Mouse (Mus musculus) small intestine, adult 2 months (tissue): ENCODE measurements around the gene Tuba1b. TPM values are rescaled to one million over a fixed set of nuclear protein-coding genes. Genes with fewer than 3 reads are reported as not detected.
"Not testable (repeated sequence)": the region's sequence is repeated elsewhere in the genome, so short reads cannot be mapped to it uniquely, and the experiment has no call there.

ENCODE experiments used
- H3K27ac ChIP-seq: fragments of 200-500 bp; 2 replicates; pipeline ENCODE4 v1.5.1; 2012; ENCODE audit warnings: low read depth, low read length, control low read depth, inconsistent platforms; ENCODE audit not compliant: insufficient read depth
- H3K27me3 ChIP-seq: fragments of 200-500 bp; 2 replicates; pipeline ENCODE4 v1.6.1; 2012; ENCODE audit warnings: mild to moderate bottlenecking, moderate library complexity, low read length, inconsistent platforms; ENCODE audit not compliant: control insufficient read depth, insufficient read depth
- H3K36me3 ChIP-seq: fragments of 200-500 bp; 2 replicates; pipeline ENCODE4 v1.6.1; 2012; ENCODE audit warnings: mild to moderate bottlenecking, low read length, control low read depth, inconsistent platforms; ENCODE audit not compliant: control insufficient read depth, insufficient read depth
- H3K4me1 ChIP-seq: fragments of 200-500 bp; 2 replicates; pipeline ENCODE4 v1.6.1; 2012; ENCODE audit warnings: low read length, inconsistent platforms, mixed read lengths; ENCODE audit not compliant: control insufficient read depth, insufficient read depth, insufficient read length
- H3K4me3 ChIP-seq: fragments of 200-500 bp; 2 replicates; pipeline ENCODE4 v1.5.1; 2012; ENCODE audit warnings: low read depth, mild to moderate bottlenecking, control low read depth, inconsistent platforms, low read length, moderate library complexity
- CTCF ChIP-seq: fragments of 200-500 bp; IDR thresholded peaks from 2 replicates; pipeline ENCODE4 v1.5.1; 2012; ENCODE audit warnings: low read depth, mild to moderate bottlenecking, control low read depth, inconsistent platforms, low read length, moderate library complexity, mixed read lengths; ENCODE audit not compliant: insufficient replicate concordance, insufficient read length; ENCODE audit errors: extremely low read depth
- POLR2A ChIP-seq: fragments of 200-500 bp; IDR thresholded peaks from 2 replicates; pipeline ENCODE4 v1.6.1; 2012; ENCODE audit warnings: low read depth, mild to moderate bottlenecking, control low read depth, inconsistent platforms, low read length, moderate library complexity
- WGBS: fragments of 180-500 bp; shearing (Covaris S2); methylation state at CpG from one replicate; pipeline ENCODE4 v1.1.7; 2018; 5-methylcytosine and 5-hydroxymethylcytosine counted together
- polyA plus RNA-seq: library from polyadenylated mRNA; depleted of rRNA; stranded (reverse); fragments of >200 nt; gene quantifications from 2 replicates; pipeline ENCODE4 v1.2.3, GENCODE M21; 2012

Tuba1b gene
- polyA plus RNA-seq, 1 experiment, result 523 TPM

DNA sequence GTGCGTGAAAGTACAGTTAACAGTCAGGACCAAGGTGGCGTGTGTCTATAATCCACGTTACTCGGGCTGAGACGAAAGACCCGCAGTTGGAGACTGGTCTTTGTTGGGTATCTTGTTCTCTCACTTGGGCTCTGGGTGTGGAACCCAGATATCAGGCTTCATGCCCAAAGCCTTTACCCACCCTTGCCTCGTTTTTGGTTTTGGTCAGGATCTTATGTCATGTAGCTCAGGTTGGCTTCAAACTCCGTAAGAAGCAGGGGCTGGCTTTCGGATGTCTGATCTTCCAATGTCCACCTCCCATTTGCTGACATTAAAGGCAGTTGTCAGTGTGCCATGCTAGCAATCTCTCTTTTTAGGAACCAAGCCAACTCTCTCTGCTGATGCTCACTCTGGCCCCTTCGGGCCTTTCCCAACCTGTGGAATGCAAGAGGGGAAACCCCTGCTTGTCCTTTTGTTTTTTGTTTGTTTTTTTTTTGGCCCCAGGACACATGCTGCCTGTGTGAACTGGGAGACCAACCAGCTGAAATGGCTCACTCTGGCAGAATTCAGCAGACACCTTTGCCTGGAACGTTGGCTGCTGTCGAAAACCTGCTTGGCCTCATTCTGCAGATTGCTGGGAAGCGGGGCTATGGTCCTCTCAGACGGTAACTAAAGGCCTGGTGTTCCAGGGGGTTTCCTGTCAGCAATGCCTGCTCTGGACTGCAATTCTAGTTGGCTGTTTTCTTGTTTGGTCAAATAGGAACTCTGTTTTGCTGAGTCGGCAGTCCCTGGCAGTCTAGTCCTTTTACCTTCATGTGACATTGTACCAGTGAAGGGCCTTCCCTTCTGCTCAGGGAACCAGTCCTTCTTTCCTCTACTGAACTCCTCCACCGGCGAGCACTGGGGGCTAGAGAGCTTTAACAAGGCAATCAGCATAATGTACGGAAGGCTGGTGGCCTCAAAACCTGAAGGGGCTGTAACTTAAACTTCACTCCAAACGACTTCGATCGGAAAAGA lies 42.7 kb upstream of the Tuba1b start:
- Histone ChIP-seq H3K27ac (no peak overlapping the region), H3K4me3 (no peak overlapping the region), H3K4me1 (no peaks in the 10 kb centered on the region), H3K27me3 (no peaks in the 10 kb centered on the region; the same call in 1 of the 2 replicates), H3K36me3 (no peaks in the 10 kb centered on the region)
- WGBS, result 83% methylated on average over 21 of the region's 21 CpGs
- TF ChIP-seq CTCF (no peak), POLR2A (no peak)

DNA sequence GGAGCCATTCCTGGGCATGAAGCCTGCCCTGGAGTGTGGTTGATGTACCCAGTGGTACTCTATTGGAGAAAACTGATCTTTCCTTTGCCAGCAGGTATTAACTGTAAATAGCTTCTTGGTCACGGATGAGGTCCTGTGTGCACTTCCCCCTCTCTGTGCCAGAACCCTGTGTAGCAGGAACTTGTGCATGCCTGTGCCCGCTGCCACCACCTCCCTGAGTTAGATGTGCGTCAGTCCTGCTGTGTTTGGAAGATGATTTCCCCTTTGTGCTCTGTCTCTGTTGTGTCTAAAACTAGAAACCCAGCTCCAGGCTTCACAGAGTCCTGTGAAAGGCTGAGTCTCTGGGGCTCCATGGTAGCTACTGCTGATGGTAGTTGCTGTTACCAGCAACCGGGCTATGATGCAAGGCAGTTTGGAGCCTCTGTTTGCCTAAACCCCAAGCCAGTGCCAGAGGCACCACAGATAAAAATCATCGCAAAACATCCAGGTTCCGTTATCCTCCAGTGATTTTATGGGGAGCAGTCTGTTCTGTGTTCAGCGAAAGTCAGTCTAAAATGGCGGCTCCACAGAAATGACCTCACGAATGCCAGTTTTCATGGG lies 38.8 kb upstream of the Tuba1b start:
- Histone ChIP-seq H3K27me3 (no peaks in the 10 kb centered on the region; the same call in 1 of the 2 replicates), H3K4me1 (no peaks in the 10 kb centered on the region), H3K27ac (no peak overlapping the region), H3K36me3 (no peaks in the 10 kb centered on the region), H3K4me3 (no peak overlapping the region)
- WGBS, result 85% methylated on average over 9 of the region's 9 CpGs
- no peak for TF ChIP-seq POLR2A

DNA sequence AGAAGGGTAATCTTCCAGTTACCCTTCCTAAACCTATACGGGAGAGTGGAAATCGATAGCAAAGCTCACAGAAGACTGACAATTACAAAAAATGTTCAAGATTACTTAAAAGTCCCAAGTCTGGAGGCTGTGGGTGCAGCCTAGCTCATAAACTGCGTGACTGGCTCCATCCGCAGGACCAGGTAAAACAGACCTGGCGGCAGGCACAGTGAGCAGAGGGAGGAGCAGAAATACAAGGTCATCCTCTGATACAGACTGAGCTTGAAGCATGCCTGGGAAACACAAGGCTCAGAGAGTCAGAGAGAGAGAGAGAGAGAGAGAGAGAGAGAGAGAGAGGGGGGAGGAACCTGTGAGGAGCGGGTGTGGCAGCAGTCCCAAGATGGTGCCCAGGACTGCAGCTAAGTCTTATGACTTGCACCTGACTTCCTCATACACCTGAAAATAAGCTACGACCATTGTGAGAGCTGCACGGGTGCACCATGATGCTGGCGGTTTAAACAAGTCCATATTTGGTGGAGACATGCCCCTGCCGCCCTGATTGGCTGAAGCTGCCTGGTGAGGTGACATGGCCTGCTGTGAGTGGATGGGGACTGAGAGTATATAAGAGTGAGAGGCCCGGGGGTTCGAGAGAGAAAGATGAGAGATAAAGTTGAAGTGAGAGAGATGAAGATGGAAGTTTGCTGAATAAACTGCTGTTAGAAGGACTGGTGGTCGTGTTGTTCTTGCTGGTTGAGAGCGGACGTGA lies 37.4 kb upstream of the Tuba1b start:
- 52% methylated on average over 15 of the region's 15 CpGs for WGBS
- H3K27ac ChIP-seq, result not testable (repeated sequence)

DNA sequence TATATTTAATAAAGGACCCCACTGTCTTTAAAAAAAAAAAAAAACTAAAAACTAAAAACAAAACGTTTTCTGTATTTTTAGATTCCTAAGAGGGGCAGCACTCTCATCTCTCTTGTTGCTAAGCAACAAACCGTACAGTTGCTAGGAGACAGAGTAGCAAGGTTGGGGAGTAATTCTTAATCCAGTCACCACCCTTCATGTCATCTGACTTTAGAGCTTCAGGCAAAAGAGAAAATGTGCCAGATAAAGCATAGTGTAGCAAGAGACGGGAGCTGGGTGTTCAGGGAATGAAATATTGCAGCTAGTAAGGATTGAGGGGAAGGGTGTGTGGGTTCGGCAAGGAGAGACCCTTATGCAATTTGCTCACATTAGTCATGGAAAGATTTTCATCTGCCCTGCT lies 36.7 kb upstream of the Tuba1b start:
- H3K36me3 ChIP-seq, result no peaks in the 10 kb centered on the region
- WGBS, result 40% methylated on average over 4 of the region's 4 CpGs
- no peak overlapping the region for H3K27ac ChIP-seq
- H3K4me1 ChIP-seq, result no peaks in the 10 kb centered on the region
- TF ChIP-seq CTCF, result no peak
- TF ChIP-seq POLR2A, result no peak
- no peak overlapping the region for H3K4me3 ChIP-seq
- no peaks in the 10 kb centered on the region for H3K27me3 ChIP-seq

More for the DNA sequence above, 37.4 kb upstream of the Tuba1b start:
- not testable (repeated sequence) for H3K4me1 ChIP-seq, H3K27me3 ChIP-seq, H3K4me3 ChIP-seq, H3K36me3 ChIP-seq

DNA sequence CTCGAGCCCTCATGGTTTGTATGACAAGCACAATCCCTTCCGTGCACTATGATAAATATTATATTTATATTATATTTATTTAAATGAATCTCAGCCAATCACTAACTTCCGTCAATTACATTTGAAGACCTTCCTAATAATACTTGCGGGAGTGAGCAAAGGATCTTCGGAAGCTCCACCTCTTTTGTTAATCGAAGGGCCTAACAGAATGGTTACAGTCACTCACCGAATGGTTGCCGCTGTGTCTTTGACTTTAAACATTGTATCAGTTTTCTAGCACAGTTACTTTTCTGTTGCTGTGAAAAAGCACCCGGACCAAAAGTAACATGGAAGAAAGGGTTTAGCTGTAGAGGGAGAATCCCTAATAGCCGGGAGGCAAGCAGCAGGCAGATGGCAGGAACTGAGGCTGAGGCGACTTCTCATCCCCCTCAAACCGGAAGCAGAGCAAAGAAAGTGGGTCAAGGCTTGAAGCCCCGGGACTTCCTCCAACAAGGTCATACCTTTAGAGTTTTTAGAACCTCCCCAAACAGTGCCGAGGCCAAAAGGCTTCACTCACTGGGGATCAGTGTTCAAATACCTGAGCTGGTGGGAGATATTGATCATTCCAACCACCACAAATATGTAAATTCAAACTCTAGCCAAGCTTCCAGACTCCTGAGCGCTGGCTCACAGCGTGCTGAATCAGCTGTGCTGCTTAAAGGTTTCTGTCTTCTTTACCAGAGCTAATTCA lies 35.2 kb upstream of the Tuba1b start:
- no peak overlapping the region for H3K27ac ChIP-seq
- H3K36me3 ChIP-seq, result no peaks in the 10 kb centered on the region
- H3K4me3 ChIP-seq, result no peak overlapping the region
- 56% methylated on average over 16 of the region's 16 CpGs for WGBS
- H3K4me1 ChIP-seq, result no peaks in the 10 kb centered on the region
- TF ChIP-seq POLR2A (no peak), CTCF (no peak)
- no peaks in the 10 kb centered on the region for H3K27me3 ChIP-seq

DNA sequence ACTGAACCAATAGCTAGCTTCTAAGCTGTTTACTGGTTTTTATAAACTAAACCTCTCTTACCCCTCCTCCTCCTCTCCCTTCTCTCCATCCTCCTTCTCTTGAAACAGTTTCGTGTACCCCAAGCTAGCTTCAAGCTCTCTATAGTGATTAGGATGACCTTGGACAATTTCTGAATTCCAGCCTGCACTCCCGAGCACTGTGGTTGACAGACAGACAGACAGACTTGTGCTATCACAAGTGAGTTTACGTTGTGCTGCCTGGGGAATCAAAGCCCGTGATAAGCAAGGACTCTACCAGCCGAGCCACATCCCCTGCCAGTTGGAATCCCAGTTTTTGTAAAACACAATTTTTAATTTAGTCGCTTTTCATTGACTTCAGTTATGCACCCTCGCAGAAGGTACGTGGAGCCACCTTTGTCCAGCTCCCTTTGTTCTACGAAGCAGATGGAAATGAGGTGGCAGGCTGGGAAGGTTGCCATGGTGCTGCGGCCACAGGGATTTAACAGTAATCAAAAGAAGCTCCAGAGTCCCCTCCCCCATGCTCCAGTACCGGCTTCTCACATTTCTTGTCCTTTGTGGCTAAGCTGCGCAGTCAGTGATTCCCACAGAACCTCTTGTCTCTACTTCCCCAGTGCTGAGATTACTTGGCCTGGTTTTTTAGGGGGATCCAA lies 34.5 kb upstream of the Tuba1b start:
- H3K27ac ChIP-seq, result 0 out of 2 replicates have a peak overlapping the region, but pooled peaks have one; percentile 2
- TF ChIP-seq CTCF (no peak), POLR2A (no peak)
- WGBS, result 59% methylated on average over 12 of the region's 12 CpGs
- no peaks in the 10 kb centered on the region for H3K27me3 ChIP-seq
- H3K36me3 ChIP-seq, result no peaks in the 10 kb centered on the region
- no peaks in the 10 kb centered on the region for H3K4me1 ChIP-seq
- H3K4me3 ChIP-seq, result no peak overlapping the region
